Mouse (Mus musculus): ENCODE measurements around the gene Cxcl12.

DNA sequence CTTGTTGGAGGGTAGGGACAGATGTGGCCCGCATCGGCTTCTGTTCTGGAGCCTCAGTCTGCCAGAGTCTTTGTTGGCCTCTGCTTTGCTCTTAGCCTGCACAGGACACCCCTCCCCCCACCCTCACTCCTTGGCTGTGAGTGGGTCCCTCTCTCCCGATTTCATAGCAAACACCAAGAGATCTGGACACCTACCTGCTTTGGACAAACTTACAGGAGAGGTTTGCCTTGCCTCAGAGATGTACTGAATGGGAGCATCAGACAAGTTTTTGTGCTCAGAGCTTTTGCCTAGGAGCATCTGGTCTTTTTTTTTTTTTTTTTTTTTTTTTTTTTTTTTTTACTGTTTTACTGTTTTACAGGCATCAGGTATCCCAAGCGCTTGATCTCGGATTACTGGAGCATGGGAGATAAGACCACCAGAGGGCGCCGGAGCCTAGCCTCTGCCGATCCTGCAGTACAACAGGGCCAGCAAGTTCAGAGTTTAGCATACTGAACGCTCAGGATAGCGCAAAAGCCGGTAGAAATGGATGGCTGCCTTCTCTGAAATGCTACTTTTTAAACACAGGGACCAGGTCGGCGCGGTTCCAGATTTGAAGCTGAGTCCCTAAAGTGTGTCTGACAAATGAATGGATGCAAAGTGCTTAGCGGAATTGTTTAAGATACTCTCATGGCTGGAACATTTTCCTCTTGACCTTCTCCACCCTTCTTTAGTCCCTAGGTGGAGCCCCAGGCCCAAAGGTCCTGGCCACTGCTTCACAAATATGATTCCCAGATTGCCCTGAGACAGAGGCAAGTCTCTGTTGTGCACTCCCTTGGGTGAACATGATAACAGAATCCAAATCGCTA is 1.5 kb upstream of the Cxcl12 start:
- TF ChIP-seq POLR2A (IDR thresholded peaks at IDR 0.05; ENCODE audit: borderline replicate concordance, insufficient read depth, low read length) (no peak), CTCF (IDR thresholded peaks at IDR 0.05; ENCODE audit: borderline replicate concordance, insufficient read depth, low read depth, low read length) (peak; percentile 77)
